Mouse (Mus musculus) lung, adult 2 months (tissue): Measurements from ENCODE around the gene Zfp385b.

Experiments
- CTCF ChIP-seq: fragments of 200-500 bp; IDR thresholded peaks from 2 replicates; pipeline ENCODE4 v1.5.1; 2011; ENCODE audit warnings: mild to moderate bottlenecking, low read length, control low read depth; ENCODE audit not compliant: insufficient read depth
- POLR2A ChIP-seq: fragments of 200-500 bp; IDR thresholded peaks from 2 replicates; pipeline ENCODE4 v1.6.1; 2011; ENCODE audit warnings: low read depth, mild to moderate bottlenecking, control low read depth, low read length, borderline replicate concordance; ENCODE audit errors: extremely low read depth

- TF ChIP-seq CTCF (no peak), POLR2A (no peak)
These were observed 226.0 kb downstream of the Zfp385b start for GRCm38 (mm10) chr2:77593461-77593860.
